Mouse (Mus musculus) adipocyte (in vitro differentiated cells): ENCODE results near the gene Hoxa5.

Source experiments
- DNase-seq: peaks from one replicate; pipeline ENCODE4 v3.0.0-alpha.2; 2016; ENCODE audit warnings: low spot score

Gene Hoxa5

DNA sequence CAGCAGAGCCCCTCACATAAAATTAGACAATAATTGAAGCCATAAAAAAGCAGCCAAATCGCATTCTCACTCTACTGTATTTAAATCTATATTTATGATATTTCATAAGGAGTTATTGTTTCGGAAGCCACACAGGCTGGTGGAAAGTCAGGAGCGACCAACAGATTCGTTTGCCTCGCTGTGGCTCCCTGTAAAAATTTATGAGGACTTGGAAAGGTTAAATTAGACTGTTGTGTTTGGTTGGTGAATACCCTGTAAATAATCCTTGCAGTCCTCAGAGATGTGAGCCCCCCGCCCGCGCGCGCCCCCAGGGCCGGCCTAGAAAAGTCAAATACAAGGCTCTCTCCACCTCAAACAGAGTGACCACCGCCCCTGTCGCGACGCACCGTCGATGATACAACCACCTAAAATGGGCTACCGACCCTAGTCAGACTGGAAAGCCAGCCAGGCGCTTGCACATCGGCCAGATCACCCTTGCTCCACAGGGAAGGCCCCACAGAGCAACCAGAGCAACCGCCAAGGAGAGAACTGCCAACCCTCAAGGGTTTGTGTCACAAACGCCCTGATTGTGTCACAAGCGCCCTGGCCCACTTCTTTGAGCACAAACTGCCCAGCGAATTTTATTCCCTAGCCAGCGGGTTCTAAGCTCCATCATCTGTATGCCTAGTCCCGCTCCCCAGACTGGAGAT lies 22.3 kb upstream of the Hoxa5 start:
- peak; percentile 43 for DNase-seq

DNA sequence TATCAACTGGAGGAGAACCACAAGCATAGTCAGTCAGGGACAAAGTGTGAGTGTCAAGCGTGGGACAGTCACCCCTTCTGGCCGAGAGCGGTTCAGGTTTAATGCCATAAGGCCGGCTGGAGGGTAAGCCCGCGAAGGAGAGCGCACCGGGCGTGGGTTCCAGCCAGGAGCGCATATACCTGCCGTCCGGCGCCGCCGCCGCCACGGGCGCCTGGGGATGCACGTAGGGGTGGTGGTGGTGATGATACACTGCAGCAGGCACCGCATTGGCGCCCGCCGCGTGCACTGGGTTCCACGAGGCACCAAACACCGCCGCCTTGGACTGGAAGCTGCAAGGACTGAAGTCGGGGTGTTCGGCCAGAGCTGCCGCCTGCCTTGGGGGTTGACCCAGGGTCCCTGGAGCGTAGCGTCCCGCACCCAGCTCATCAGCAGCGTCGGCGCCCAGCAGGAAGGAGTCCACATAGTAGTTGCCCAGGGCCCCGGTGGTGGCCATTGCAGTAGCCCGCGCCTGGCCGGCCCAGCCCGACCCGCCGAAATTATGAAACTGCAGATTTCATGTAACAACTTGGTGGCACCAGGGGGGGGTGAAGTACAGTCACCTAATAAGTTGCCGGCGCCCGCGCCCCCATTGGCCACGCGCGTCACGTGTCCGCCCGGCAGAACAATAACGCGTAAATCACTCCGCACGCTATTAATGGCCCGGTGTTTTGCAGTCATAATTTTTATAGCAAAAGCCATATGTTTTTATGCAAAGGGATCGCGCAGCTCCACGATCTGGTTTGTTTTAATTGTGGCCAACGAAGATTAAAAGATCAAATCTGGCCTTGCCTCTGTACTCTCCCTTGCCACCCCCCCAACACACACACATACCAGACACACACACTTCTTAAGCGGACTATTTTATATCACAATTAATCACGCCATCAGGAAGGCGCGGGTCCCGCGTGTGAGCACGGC lies 21.5 kb upstream of the Hoxa5 start:
- no peak for DNase-seq

DNA sequence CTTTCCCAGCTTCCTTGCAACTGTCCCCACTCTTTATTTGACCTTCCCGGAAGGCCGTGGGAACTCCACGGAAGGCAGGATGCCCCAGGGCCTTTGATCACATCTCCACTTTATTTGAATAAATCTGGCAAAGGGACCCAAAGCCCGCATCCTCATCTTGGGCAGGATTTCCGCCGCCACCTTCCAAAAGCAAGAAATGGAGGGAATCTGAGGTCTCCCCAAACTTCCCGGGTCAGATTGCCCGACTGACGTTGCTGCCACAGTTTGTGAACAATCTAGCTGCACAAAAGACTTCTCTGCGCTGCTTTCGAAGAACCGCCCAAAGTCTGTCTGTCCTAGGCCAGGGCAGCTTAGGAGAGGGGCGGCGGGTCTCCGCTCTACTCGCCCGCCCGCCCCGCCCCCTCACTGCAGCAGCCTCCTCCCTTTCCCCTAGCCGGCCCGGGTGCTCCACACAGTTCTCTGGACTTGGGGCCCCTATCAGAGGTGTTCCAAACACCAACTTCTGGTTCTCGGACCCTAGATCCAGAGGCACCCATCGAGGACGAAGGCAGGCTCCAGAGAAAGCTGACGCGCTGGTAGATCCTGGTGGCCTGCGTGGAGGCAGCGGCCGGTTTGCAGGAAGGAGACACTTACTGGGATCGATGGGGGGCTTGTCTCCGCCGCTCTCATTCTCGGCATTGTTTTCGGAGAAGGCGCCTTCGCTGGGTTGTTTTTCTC lies 20.7 kb upstream of the Hoxa5 start:
- no peak for DNase-seq

DNA sequence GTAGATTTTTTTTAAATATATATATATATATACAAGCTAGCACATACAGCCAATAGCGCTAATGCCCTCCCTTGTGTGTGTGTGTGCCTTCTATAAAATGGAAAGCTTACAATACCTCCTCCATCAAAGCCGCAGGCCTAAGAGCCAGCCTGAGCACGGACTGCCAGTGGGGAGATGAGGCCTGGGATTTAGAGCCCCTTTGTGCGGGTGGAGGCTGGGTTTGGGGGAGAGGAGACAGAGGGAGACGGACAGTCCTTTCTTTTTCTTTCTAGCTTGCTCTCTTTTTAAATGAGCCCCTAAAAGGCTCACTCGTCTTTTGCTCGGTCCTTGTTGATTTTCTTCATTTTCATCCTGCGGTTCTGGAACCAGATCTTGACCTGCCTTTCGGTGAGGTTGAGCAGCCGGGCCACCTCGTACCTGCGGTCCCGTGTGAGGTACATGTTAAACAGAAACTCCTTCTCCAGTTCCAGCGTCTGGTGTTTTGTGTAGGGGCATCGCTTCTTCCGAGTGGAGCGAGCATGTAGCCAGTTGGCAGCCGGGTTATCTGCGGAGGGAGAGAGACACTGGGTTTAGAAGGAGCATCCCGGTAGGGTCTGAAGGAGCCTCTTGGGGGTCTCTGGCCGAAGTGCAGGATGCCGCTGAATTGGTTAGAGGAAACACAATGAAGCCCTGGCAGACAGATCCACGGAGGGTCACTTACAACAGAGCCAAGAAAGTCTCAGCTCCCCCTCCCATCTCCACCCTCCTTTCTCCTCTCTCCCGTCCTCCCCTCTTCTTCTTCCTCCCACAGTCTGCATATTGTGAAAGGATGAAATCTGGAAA lies 19.8 kb upstream of the Hoxa5 start:
- DNase-seq: no peak

DNA sequence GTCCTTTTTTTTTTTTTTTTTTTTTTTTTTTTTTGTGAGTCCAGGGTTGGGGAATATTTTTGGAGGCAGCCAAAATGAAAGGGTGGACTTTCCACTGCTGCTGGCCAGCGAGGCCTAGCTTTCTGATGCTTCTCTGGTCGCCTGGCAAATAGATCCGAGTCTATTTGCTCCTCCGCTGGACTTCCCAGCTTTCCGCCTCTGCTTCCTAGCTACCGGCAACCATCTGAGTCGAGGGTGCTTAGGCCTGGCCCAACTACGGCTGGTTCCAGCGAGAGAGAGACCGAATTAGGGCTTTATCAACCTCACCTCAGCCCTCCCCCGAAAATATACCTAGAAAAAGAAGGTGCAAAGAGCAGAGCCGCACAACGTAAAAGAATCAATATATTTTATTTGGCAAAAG lies 18.3 kb upstream of the Hoxa5 start:
- DNase-seq: no peak

DNA sequence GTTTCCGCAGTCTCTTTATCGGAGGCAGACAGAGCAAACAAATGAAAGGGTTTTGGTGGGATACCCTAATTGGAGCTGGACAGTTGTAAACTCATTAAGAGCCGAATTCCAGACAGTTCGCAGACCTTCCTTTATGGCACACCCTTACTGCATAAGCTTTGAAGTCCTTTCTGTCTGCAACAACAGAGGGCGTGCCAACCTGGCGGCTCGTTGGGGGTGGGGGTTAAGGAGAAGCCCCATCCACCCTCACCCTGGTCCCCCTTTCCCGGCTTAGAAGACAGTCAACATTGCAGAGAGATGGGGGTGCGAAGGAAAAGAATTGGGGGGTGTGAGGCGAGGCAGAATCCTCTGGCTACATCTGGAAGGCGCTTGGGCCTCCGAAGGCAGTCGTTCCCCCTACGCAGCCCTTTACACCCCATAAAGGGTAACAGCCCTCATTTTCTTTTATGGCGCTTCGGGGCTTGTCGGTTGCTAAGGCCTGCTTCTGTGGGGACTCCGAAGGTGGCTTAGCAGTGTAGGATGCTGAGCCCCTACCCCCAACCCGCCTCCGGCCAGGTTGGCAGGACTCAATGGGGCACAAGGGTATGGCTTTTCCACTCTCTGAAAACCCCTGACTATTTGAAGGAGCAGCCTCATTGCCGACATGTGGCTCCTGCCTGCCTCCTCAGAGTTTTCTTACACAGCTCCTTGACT lies 17.8 kb upstream of the Hoxa5 start:
- no peak for DNase-seq

DNA sequence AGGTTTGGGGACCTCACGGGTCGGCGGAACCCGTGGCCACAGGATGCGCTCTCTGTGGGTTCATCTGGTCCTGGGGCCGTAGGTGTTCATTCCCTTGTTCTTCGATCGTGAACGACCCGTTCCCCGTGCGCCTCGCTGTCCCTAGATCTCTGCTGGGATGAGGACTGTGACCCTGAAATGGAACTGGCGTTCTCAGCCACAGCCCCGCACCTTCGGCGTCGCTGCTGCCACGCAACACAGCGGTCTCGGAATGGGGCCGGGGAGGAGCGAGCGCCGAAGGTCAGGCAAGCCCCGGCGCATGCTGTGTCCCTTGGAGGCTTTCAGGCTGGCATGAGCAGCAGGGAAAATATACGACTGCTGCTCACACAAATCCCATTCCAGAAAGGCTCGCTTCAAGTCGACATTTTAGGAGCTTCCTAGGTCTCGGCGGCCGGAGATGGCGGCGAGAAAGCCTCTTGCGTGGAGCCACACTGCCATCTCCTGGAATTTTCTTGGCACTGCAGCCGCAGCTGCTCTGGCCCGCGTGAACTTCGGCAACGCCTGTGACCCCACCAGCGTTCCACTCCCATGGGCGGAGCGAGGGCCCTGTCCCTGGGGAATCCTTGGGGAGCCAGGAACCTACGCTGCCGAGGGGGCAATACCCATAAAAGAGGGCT lies 17.1 kb upstream of the Hoxa5 start, which contains the start of gene Hoxa7:
Gene Hoxa7, minus strand, starts transcription at position 518 of the 656 bp plus-strand sequence.
- DNase-seq: peak; percentile 89

DNA sequence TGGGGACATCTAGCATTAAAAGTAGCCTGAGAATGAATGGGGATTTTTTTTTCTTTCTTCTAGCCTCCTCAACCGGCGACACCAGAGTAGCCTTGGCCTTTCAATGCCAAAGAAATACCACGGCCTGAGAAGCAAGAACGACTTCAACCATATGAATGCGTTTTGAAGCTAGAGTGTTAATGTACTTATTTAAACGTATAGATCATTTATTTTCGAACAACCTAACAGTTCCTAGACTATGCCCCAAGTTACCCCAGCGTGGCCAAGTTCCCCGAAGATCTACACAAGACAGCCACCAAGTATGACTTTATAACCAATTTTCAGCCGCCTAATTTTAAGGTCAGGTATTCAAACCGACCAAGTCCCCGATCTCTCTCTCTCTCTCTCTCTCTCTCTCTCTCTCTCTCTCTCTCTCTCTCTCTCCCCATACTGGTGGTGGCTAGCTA lies 16.5 kb upstream of the Hoxa5 start:
- no peak for DNase-seq

DNA sequence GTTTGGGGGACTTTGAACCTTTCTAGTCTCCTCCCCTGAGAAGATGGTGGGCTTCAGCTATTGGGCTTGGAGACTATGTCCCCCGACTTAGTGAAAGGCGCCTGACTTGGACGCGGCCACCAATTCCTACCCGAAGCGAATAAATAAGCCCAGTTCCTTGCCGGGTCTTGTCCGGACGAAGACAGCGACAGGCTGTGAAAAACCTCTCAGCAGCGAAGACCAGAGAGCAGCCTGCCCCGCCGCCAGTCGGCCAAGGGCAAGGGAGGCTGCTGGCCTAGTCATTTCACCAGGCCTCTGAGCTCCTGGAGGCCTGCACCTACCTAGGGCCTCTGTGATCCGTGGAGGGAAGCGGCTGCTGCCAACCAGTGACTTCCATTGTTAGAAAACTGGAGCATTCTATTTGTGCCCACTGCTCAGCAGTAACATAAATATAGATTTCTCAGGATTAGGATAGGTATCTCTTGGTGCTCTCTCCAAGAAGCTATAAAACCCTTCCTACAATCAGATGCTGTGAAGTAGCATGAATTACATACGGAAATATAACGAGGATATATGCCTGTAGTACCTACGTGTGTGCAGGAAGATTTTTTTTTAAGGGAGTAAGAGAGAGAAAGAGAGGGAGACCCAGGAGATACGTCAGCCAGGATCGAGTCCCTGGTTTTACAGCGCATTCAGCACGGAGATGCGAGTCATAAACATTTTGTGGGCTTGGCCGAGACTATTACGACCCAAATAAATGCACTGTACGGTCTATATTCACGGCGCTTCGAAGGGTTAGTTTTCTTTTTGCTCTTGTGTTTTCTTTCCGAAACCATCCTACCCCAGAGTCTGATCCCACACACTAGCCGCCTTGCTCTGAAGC lies 15.8 kb upstream of the Hoxa5 start:
- DNase-seq: no peak

DNA sequence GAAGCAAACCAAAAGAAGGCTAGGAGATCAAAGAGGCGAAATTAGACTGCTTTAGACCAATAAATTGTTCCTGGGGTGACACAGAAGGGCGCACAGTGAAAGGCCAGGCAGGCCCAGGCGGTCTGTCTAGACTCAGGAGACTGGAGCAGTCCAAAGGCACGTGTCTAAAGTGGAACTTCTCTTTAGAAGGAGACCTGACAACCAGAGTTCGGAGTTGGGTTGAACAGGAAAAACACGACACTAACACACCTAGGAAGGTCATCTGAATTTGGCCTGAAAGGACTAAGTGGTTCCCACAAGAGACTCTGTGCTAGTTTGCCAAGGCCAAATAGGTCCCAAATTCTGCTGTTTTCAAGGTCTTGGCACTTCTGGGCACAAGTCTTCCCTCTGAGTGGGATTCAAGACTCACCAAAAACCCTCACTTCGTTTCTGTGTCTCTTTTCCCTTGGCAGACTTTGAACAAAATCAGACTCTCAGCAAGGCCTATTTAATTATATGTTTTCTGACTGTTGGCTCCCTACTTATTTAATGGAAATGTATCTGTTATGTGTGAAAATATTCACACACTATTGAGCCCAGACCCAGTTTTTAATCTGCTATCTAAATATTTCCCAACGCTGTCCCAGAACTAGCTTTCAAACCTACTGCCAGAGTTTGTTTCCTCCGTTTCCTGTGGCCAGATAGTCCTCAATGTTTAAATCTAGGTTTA lies 15.0 kb upstream of the Hoxa5 start:
- DNase-seq: no peak

DNA sequence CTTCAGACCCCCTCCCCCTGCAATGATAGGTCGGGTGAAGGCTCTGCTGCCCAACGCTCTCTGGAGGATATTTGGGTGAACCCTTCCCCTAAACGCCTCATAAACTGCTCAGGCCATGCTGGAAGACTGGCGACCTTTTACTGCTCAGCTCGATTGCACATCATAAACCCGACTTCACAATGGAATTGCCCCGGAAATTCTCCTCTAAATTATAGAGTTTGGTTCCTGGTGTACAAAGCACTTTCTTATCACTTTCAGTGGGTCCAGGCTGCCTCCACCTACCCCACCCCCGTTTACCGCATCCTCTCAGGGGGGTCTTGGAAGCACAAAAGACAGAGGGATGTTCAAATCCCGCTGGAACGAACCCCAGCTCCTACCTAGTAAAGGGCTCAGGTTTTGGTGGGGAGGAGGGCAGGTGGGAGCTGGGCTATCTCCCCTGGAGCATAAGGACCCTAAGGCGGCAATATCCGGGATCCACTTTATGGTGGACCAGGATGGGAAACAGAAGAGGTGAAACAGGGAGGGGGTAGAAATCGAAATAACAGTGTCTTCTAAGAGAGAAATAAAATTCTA lies 14.3 kb upstream of the Hoxa5 start:
- DNase-seq: no peak

DNA sequence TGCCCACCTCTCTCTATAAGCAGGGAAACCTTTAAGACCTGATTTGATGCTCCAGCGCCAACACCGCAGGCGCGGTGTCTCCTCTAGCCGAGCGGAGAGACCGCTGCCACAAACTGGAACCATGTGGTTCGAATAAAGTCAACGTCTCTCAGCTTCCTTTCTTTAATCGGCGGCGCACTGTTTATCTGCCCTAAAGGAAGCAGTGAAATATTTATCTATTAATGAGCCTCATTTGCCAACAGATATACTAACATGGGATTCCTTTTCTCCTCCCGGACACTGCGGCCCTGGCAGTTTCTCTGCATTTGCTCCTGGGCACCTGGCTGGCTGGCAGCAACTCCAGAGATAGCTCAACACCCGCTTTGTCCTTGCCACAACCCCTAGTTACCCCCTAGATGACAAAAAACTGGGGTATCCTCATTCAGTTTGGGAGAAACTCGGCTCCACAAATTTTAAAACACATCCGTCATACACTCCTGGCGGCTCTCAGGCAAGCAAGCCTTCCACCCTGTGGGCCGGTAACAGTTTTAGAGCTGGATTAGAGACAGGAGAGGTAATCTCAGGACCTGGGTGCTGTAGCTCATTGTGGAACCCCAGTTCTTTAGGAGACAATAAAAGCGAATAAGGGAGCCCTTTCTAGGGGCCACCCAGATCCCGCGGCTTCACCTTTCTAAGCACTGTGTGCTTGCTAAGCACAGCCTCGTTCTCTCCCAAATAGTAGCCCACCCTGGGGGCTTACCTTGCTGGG lies 13.7 kb upstream of the Hoxa5 start:
- no peak for DNase-seq

DNA sequence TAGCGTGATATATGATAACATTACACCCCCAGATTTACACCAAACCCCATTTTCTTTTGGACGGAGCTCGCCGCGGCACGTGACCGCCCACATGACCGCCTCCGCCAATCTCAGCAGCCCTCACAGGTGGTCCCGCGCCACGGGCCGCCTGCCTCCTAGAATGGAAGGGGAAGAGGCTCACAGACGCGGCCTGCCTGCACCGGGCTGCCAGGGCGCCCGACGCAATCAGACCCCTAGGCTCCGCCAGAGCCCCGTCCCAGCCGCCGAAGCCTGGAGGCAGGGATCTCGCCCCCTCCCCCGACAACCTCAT lies 13.0 kb upstream of the Hoxa5 start:
- peak; percentile 78 for DNase-seq

DNA sequence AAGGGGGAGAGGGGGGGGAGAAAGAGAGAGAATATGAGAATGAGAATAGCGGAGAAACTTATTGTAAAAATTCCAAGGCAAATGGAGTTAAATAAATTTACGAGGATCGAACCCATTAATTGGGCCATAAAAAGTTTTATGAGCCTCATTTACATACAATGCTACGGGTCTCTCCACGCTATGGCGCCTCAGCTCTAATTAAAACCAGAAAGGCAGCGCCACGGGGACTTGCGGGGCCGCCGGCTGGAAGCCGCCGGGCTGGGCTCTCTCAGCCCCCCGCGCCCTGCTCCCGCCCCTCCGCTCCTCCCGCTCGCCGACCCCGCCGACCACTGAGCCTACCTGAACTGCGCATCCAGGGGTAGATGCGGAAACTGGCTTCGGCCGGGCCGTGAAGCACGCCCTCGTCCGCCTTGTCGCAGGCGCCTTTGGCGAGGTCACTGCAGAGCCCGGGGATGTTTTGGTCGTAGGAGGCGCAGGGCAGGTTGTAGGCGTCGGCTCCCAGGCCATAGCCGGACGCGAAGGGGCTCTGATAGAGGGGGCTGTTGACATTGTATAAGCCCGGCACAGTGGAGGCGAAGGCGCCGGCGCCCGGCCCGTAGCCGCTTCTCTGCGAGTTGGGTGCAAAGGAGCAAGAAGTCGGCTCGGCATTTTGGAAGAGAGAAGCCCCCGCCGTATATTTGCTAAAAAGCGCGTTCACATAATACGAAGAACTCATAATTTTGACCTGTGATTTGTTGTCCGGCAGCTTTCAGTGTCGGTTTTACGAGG lies 12.5 kb upstream of the Hoxa5 start:
- no peak for DNase-seq

DNA sequence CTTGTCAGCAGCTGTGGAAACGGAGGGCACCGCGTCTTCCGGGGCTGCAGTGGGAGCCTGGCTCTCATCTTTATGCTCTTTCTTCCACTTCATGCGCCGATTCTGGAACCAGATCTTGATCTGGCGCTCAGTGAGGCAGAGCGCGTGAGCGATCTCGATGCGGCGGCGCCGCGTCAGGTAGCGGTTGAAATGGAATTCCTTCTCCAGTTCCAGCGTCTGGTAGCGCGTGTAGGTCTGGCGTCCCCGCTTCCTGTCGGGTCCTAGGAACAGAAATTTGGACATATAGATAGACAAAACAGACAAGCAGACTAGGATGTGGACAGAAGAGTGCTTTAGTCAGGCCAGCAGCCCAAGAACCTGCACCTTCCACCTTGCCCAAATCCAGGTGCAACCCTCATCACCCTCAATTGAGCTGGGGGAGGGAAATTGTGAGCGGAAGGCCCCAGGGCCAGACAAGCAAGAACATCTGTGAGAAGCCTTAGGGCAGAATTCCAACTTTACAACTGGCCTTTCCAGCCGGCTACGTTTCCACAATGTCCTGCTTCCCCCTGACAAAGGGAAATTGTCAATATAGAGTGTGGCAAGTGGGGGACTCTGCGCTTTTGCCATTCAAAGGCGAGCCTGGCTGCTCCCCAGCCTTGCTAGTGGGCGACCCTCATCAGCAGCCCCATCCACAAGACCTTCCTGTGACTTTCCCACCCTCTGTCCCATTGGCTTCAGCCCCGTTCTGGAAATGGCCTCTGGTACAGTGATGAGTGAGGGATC lies 11.6 kb upstream of the Hoxa5 start:
- DNase-seq: no peak

DNA sequence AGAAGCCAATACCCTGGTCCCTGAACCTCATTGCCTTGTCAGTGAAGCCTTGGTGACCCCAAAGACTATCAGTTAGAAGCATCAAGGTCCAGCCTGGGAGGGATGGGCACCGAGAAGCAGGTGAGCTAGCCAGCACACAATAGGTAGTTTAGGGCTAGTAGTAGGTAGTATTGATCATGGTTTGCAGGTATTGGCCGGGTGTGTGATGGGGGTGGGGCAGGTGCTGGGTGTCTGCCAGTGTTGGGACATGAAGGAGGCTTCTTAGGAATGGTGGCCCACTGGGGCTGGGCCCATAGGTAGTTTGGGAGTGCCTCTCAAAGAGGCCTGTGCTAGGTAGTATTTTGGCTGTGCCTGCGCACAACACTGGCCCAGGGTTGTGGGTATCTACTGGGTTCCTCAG lies 10.7 kb upstream of the Hoxa5 start:
- no peak for DNase-seq
